Mouse (Mus musculus) mature B cell (primary cell): ENCODE data around the gene Gpam.

ENCODE experiments used
- in situ Hi-C: fragments of 300-500 bp; cut with MboI; formaldehyde crosslinking; loops from 2 replicates; pipeline ENCODE4 v1.14.3; 2019

The Gpam gene

GRCm38 (mm10) chr19:55138506-55138905, 11.5 kb upstream of the Gpam start:
- in situ Hi-C loops, result no loop called here

GRCm38 (mm10) chr19:55137884-55138283, 10.8 kb upstream of the Gpam start:
- in situ Hi-C loops, result no loop called here

- in situ Hi-C loops, result no loop called here
Observed at GRCm38 (mm10) chr19:55136693-55137427, 9.8 kb upstream of the Gpam start.

- in situ Hi-C loops, result no loop called here
Observed at GRCm38 (mm10) chr19:55135918-55136317, 8.9 kb upstream of the Gpam start.

- in situ Hi-C loops, result no loop called here
Observed at GRCm38 (mm10) chr19:55134521-55134920, 7.5 kb upstream of the Gpam start.

GRCm38 (mm10) chr19:55132476-55132875, 5.4 kb upstream of the Gpam start:
- in situ Hi-C loops, result no loop called here

- in situ Hi-C loops, result no loop called here
Observed at GRCm38 (mm10) chr19:55131747-55132146, 4.7 kb upstream of the Gpam start.

GRCm38 (mm10) chr19:55128469-55128868, 1.4 kb upstream of the Gpam start:
- in situ Hi-C loops, result no loop called here

- in situ Hi-C loops, result no loop called here
Observed at GRCm38 (mm10) chr19:55125456-55125855, 1.6 kb downstream of the Gpam start.

- in situ Hi-C loops, result no loop called here
Observed at GRCm38 (mm10) chr19:55123001-55123536, 4.0 kb downstream of the Gpam start.

- in situ Hi-C loops, result no loop called here
Observed at GRCm38 (mm10) chr19:55122351-55122980, 4.6 kb downstream of the Gpam start.

GRCm38 (mm10) chr19:55121836-55122235, 5.2 kb downstream of the Gpam start:
- in situ Hi-C loops, result no loop called here

- in situ Hi-C loops, result no loop called here
Observed at GRCm38 (mm10) chr19:55120518-55121244, 6.4 kb downstream of the Gpam start.

GRCm38 (mm10) chr19:55119541-55119940, 7.5 kb downstream of the Gpam start:
- in situ Hi-C loops, result no loop called here

- in situ Hi-C loops, result no loop called here
Observed at GRCm38 (mm10) chr19:55117991-55118390, 9.0 kb downstream of the Gpam start.

GRCm38 (mm10) chr19:55117059-55117815, 9.8 kb downstream of the Gpam start:
- in situ Hi-C loops, result no loop called here

GRCm38 (mm10) chr19:55115532-55115931, 11.5 kb downstream of the Gpam start:
- in situ Hi-C loops, result no loop called here

- in situ Hi-C loops, result no loop called here
Observed at GRCm38 (mm10) chr19:55114825-55115395, 12.1 kb downstream of the Gpam start.

GRCm38 (mm10) chr19:55107896-55108295, 19.1 kb downstream of the Gpam start:
- in situ Hi-C loops, result no loop called here

- in situ Hi-C loops, result no loop called here
Observed at GRCm38 (mm10) chr19:55105969-55106368, 21.1 kb downstream of the Gpam start.

GRCm38 (mm10) chr19:55103081-55103830, 23.8 kb downstream of the Gpam start:
- in situ Hi-C loops, result no loop called here
